Mouse (Mus musculus) heart, embryonic 12.5 days (tissue): ENCODE data around the gene Olfr750. TPM values are rescaled to one million over a fixed set of nuclear protein-coding genes. Genes with fewer than 3 reads are reported as not detected.

Source experiments
- ATAC-seq: fragments of 200-750 bp; cut with Nextera tagmentation; 2 replicates; pipeline ENCODE4 v1.8.0; 2017; ENCODE audit warnings: moderate TSS enrichment, moderate library complexity; ENCODE audit not compliant: insufficient number of reproducible peaks, low FRiP score
- H3K27ac ChIP-seq: fragments of 300-500 bp; sonication (generic); 2 replicates; pipeline ENCODE4 v1.5.1; 2016; ENCODE audit warnings: mild to moderate bottlenecking, moderate library complexity; ENCODE audit not compliant: poor library complexity, severe bottlenecking
- H3K27me3 ChIP-seq: fragments of 300-500 bp; sonication (generic); replicated peaks from 2 replicates; pipeline ENCODE4 v1.6.1; 2016; ENCODE audit warnings: mild to moderate bottlenecking, moderate library complexity
- H3K36me3 ChIP-seq: fragments of 300-500 bp; sonication (generic); 2 replicates; pipeline ENCODE4 v1.6.1; 2016; ENCODE audit warnings: mild to moderate bottlenecking, moderate library complexity
- H3K4me1 ChIP-seq: fragments of 300-500 bp; sonication (generic); replicated peaks from 2 replicates; pipeline ENCODE4 v1.6.1; 2016; ENCODE audit warnings: mild to moderate bottlenecking
- H3K4me2 ChIP-seq: fragments of 300-500 bp; sonication (generic); 2 replicates; pipeline ENCODE4 v1.6.1; 2016; ENCODE audit warnings: mild to moderate bottlenecking, moderate library complexity
- H3K4me3 ChIP-seq: fragments of 300-500 bp; sonication (generic); 2 replicates; pipeline ENCODE4 v1.5.1; 2016; ENCODE audit warnings: mild to moderate bottlenecking
- H3K9ac ChIP-seq: fragments of 300-500 bp; sonication (generic); 2 replicates; pipeline ENCODE4 v1.6.1; 2016; ENCODE audit warnings: mild to moderate bottlenecking, moderate library complexity
- H3K9me3 ChIP-seq: fragments of 300-500 bp; sonication (generic); replicated peaks from 2 replicates; pipeline ENCODE4 v1.6.1; 2016; ENCODE audit warnings: mild to moderate bottlenecking, moderate library complexity
- WGBS: fragments of 180-500 bp; shearing (Covaris S2); methylation state at CpG from one replicate; pipeline ENCODE4 v1.1.7; 2016; 5-methylcytosine and 5-hydroxymethylcytosine counted together
- polyA plus RNA-seq: library from polyadenylated mRNA; unstranded; fragments of >200 nt; fragmentation: Nextera tagmentation; extraction: Ambion mirVana; gene quantifications from 2 replicates; pipeline ENCODE4 v1.2.1, GENCODE M21; 2016

Olfr750 gene
- polyA plus RNA-seq, 1 experiment from 2014 or later = not detected

- WGBS = 65% methylated on average over 9 of the region's 9 CpGs
- no peaks in the 10 kb centered on the region for H3K9me3 ChIP-seq
- H3K27ac ChIP-seq = no peak overlapping the region
- peaks cover 4% of the 10 kb centered on the region; the same call in 1 of the 2 replicates for H3K4me1 ChIP-seq
- no peaks in the 10 kb centered on the region for H3K27me3 ChIP-seq
- H3K4me2 ChIP-seq = no peak overlapping the region
- H3K4me3 ChIP-seq = no peak overlapping the region
- no peak for ATAC-seq
- H3K36me3 ChIP-seq = no peaks in the 10 kb centered on the region
- no peak overlapping the region for H3K9ac ChIP-seq
These were observed 20.7 kb upstream of the Olfr750 start for GRCm38 (mm10) chr14:51094921-51095320.

GRCm38 (mm10) chr14:51094096-51094875, 20.1 kb upstream of the Olfr750 start:
- Histone ChIP-seq H3K27ac (no peak overlapping the region), H3K27me3 (no peaks in the 10 kb centered on the region), H3K9me3 (no peaks in the 10 kb centered on the region), H3K4me3 (no peak overlapping the region), H3K9ac (no peak overlapping the region), H3K4me2 (no peak overlapping the region), H3K36me3 (no peaks in the 10 kb centered on the region), H3K4me1 (peaks cover 4% of the 10 kb centered on the region; the same call in 1 of the 2 replicates)
- WGBS = 76% methylated on average over 5 of the region's 5 CpGs
- no peak for ATAC-seq

GRCm38 (mm10) chr14:51093496-51093895, 19.3 kb upstream of the Olfr750 start:
- H3K9me3 ChIP-seq = no peaks in the 10 kb centered on the region
- ATAC-seq = no peak
- H3K9ac ChIP-seq = no peak overlapping the region
- no peak overlapping the region for H3K4me3 ChIP-seq
- no peaks in the 10 kb centered on the region for H3K36me3 ChIP-seq
- no peak overlapping the region for H3K27ac ChIP-seq
- WGBS = 31% methylated on average over 3 of the region's 3 CpGs
- no peaks in the 10 kb centered on the region for H3K27me3 ChIP-seq
- peaks cover 4% of the 10 kb centered on the region; the same call in 1 of the 2 replicates for H3K4me1 ChIP-seq
- no peak overlapping the region for H3K4me2 ChIP-seq

GRCm38 (mm10) chr14:51092073-51092620, 17.9 kb upstream of the Olfr750 start:
- H3K4me3 ChIP-seq = no peak overlapping the region
- H3K9ac ChIP-seq = no peak overlapping the region
- WGBS = 56% methylated on average over 8 of the region's 8 CpGs
- no peaks in the 10 kb centered on the region for H3K9me3 ChIP-seq
- no peak overlapping the region; the same call in 1 of the 2 replicates for H3K4me2 ChIP-seq
- no peaks in the 10 kb centered on the region for H3K36me3 ChIP-seq
- H3K27ac ChIP-seq = no peak overlapping the region
- H3K27me3 ChIP-seq = no peaks in the 10 kb centered on the region
- ATAC-seq = no peak
- H3K4me1 ChIP-seq = peaks cover 4% of the 10 kb centered on the region; the same call in 1 of the 2 replicates

- 8% methylated on average over 33 of the region's 33 CpGs for WGBS
- H3K4me1 ChIP-seq = peaks cover 4% of the 10 kb centered on the region; the same call in 1 of the 2 replicates
- H3K9me3 ChIP-seq = no peaks in the 10 kb centered on the region
- peak within 1 kb of the TSS; percentile 75 for H3K4me3 ChIP-seq
- H3K9ac ChIP-seq = peak within 1 kb of the TSS; percentile 60
- H3K27me3 ChIP-seq = no peaks in the 10 kb centered on the region
- H3K4me2 ChIP-seq = peak within 1 kb of the TSS; percentile 78
- no peak for ATAC-seq
- H3K36me3 ChIP-seq = no peaks in the 10 kb centered on the region
- H3K27ac ChIP-seq = peak within 1 kb of the TSS; percentile 80
These were observed 17.0 kb upstream of the Olfr750 start, which contains the start of the genes Rnase4 and Ang for GRCm38 (mm10) chr14:51090921-51091900. Gene Rnase4 (plus strand): TSS chr14:51091077. Gene Ang (plus strand): TSS chr14:51091150.

- Histone ChIP-seq H3K27me3 (no peaks in the 10 kb centered on the region), H3K4me2 (peak overlapping the region; percentile 78), H3K9ac (peak overlapping the region; percentile 60), H3K27ac (peak overlapping the region; percentile 80), H3K4me1 (peaks cover 4% of the 10 kb centered on the region; the same call in 1 of the 2 replicates), H3K4me3 (peak overlapping the region; percentile 75), H3K9me3 (no peaks in the 10 kb centered on the region), H3K36me3 (no peaks in the 10 kb centered on the region)
- WGBS = under 1% methylated on average over 27 of the region's 27 CpGs
- ATAC-seq = peak; percentile 69
These were observed 16.0 kb upstream of the Olfr750 start for GRCm38 (mm10) chr14:51090077-51090781.

GRCm38 (mm10) chr14:51089674-51090076, 15.4 kb upstream of the Olfr750 start:
- peaks cover 4% of the 10 kb centered on the region; the same call in 1 of the 2 replicates for H3K4me1 ChIP-seq
- no peak for ATAC-seq

GRCm38 (mm10) chr14:51088970-51089673, 14.9 kb upstream of the Olfr750 start:
- Histone ChIP-seq H3K27me3 (no peaks in the 10 kb centered on the region), H3K9me3 (no peaks in the 10 kb centered on the region), H3K4me1 (peaks cover 4% of the 10 kb centered on the region; the same call in 1 of the 2 replicates), H3K4me3 (peak overlapping the region; percentile 75), H3K36me3 (no peaks in the 10 kb centered on the region), H3K9ac (peak overlapping the region; percentile 70), H3K4me2 (peak overlapping the region; percentile 78), H3K27ac (peak overlapping the region; percentile 80)
- ATAC-seq = peak; percentile 92
- WGBS = under 1% methylated on average over 34 of the region's 34 CpGs

More at GRCm38 (mm10) chr14:51089674-51090076, 15.4 kb upstream of the Olfr750 start:
- Histone ChIP-seq H3K27me3 (no peaks in the 10 kb centered on the region), H3K9ac (peak overlapping the region; percentile 60), H3K36me3 (no peaks in the 10 kb centered on the region), H3K4me3 (peak overlapping the region; percentile 75), H3K27ac (peak overlapping the region; percentile 80), H3K9me3 (no peaks in the 10 kb centered on the region), H3K4me2 (peak overlapping the region; percentile 78)
- 0% methylated on average over 15 of the region's 15 CpGs for WGBS

- under 1% methylated on average over 23 of the region's 23 CpGs for WGBS
- H3K9ac ChIP-seq = peak overlapping the region; percentile 70
- peak overlapping the region; percentile 78 for H3K4me2 ChIP-seq
- peak; percentile 49 for ATAC-seq
- H3K27ac ChIP-seq = peak overlapping the region; percentile 77
- peak overlapping the region; percentile 75 for H3K4me3 ChIP-seq
- no peaks in the 10 kb centered on the region for H3K9me3 ChIP-seq
- H3K36me3 ChIP-seq = no peaks in the 10 kb centered on the region
- H3K4me1 ChIP-seq = peaks cover 4% of the 10 kb centered on the region; the same call in 1 of the 2 replicates
- H3K27me3 ChIP-seq = no peaks in the 10 kb centered on the region
These were observed 14.1 kb upstream of the Olfr750 start for GRCm38 (mm10) chr14:51088166-51088969.
